Mouse (Mus musculus): ENCODE measurements around the gene Polr2b. TPM values are rescaled to one million over a fixed set of nuclear protein-coding genes. Genes with fewer than 3 reads are reported as not detected.

The Polr2b gene
- polyA plus RNA-seq, 1 experiment from 2014 or later = 67.9 TPM

GRCm38 (mm10) chr5:77355307-77356265 lies 45.6 kb downstream of the Polr2b start:
- Histone ChIP-seq H3K4me1 (peaks cover 39% of the 10 kb centered on the region), H3K27ac (peak overlapping the region; percentile 69; the same call in 1 of the 2 replicates), H3K4me2 (replicated peaks) (no peak overlapping the region; the same call in 1 of the 2 replicates), H3K9me3 (no peaks in the 10 kb centered on the region), H3K4me3 (no peak overlapping the region), H3K27me3 (no peaks in the 10 kb centered on the region), H3K36me3 (peaks cover 2% of the 10 kb centered on the region), H3K9ac (0 out of 2 replicates have a peak overlapping the region, but pooled peaks have one; percentile 39)
- no peak for ATAC-seq (ENCODE audit: low FRiP score, low read depth)
- WGBS = 35% methylated on average over 19 of the region's 19 CpGs

GRCm38 (mm10) chr5:77357405-77358149 lies 47.6 kb downstream of the Polr2b start:
- Histone ChIP-seq H3K4me2 (replicated peaks) (peak overlapping the region; percentile 55), H3K4me3 (peak overlapping the region; percentile 40), H3K27me3 (no peaks in the 10 kb centered on the region), H3K4me1 (peaks cover 37% of the 10 kb centered on the region), H3K27ac (peak overlapping the region; percentile 34; the same call in 1 of the 2 replicates), H3K36me3 (no peaks in the 10 kb centered on the region), H3K9ac (peak overlapping the region; percentile 45; the same call in 1 of the 2 replicates), H3K9me3 (no peaks in the 10 kb centered on the region)
- 15% methylated on average over 22 of the region's 22 CpGs for WGBS
- ATAC-seq (ENCODE audit: low FRiP score, low read depth) = peak; percentile 55

GRCm38 (mm10) chr5:77358347-77358746 lies 48.4 kb downstream of the Polr2b start:
- Histone ChIP-seq H3K27ac (peak overlapping the region; percentile 0; the same call in 1 of the 2 replicates), H3K9ac (peak overlapping the region; percentile 45; the same call in 1 of the 2 replicates), H3K27me3 (no peaks in the 10 kb centered on the region), H3K36me3 (no peaks in the 10 kb centered on the region), H3K4me3 (peak overlapping the region; percentile 40), H3K4me1 (peaks cover 36% of the 10 kb centered on the region), H3K9me3 (no peaks in the 10 kb centered on the region), H3K4me2 (replicated peaks) (peak overlapping the region; percentile 55)
- ATAC-seq (ENCODE audit: low FRiP score, low read depth) = peak; percentile 51; the same call in 1 of the 2 replicates
- 4% methylated on average over 10 of the region's 10 CpGs for WGBS

DNA sequence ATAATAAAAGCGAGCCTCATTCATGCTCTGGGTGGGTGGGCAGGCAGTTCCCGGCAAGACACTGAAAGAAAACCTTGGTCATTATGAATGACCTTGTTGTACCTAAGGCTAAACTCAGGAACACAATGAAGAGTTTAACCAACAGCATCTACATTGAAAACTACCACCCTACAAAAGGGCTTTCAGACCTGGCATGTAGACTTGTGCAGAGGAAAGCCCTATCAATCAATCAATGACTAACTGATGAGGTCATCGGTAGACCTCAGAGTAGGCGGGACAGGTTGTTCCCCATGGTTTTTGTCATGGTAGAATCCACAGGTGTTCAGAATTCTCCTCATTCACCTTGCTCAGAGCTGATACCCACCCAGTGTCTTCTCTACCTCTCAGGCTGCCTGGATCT lies 50.0 kb downstream of the Polr2b start:
- Histone ChIP-seq H3K4me1 (peaks cover 36% of the 10 kb centered on the region), H3K9ac (no peak overlapping the region), H3K9me3 (no peaks in the 10 kb centered on the region), H3K4me2 (replicated peaks) (no peak overlapping the region), H3K27ac (no peak overlapping the region), H3K27me3 (no peaks in the 10 kb centered on the region), H3K36me3 (no peaks in the 10 kb centered on the region), H3K4me3 (no peak overlapping the region)
- ATAC-seq (ENCODE audit: low FRiP score, low read depth) = no peak
- 88% methylated on average over 4 of the region's 4 CpGs for WGBS

GRCm38 (mm10) chr5:77361006-77361405 lies 51.1 kb downstream of the Polr2b start:
- Histone ChIP-seq H3K9ac (no peak overlapping the region), H3K4me3 (no peak overlapping the region), H3K4me2 (replicated peaks) (no peak overlapping the region), H3K4me1 (peaks cover 26% of the 10 kb centered on the region), H3K27ac (no peak overlapping the region), H3K36me3 (no peaks in the 10 kb centered on the region), H3K9me3 (no peaks in the 10 kb centered on the region), H3K27me3 (no peaks in the 10 kb centered on the region)
- WGBS = 68% methylated on average over 4 of the region's 4 CpGs
- ATAC-seq (ENCODE audit: low FRiP score, low read depth) = no peak

GRCm38 (mm10) chr5:77362120-77362519 lies 52.2 kb downstream of the Polr2b start:
- Histone ChIP-seq H3K27ac (no peak overlapping the region), H3K9me3 (no peaks in the 10 kb centered on the region), H3K27me3 (no peaks in the 10 kb centered on the region), H3K9ac (no peak overlapping the region), H3K4me1 (peaks cover 27% of the 10 kb centered on the region), H3K4me3 (no peak overlapping the region), H3K36me3 (no peaks in the 10 kb centered on the region), H3K4me2 (replicated peaks) (no peak overlapping the region)
- WGBS = 45% methylated on average over 3 of the region's 3 CpGs
- ATAC-seq (ENCODE audit: low FRiP score, low read depth) = no peak

GRCm38 (mm10) chr5:77363650-77364049 lies 53.7 kb downstream of the Polr2b start:
- Histone ChIP-seq H3K9me3 (no peaks in the 10 kb centered on the region), H3K4me1 (peaks cover 31% of the 10 kb centered on the region), H3K27me3 (no peaks in the 10 kb centered on the region), H3K36me3 (no peaks in the 10 kb centered on the region), H3K9ac (no peak overlapping the region), H3K27ac (no peak overlapping the region), H3K4me2 (replicated peaks) (no peak overlapping the region), H3K4me3 (no peak overlapping the region)
- no peak for ATAC-seq (ENCODE audit: low FRiP score, low read depth)
- WGBS = 79% methylated on average over 6 of the region's 6 CpGs

DNA sequence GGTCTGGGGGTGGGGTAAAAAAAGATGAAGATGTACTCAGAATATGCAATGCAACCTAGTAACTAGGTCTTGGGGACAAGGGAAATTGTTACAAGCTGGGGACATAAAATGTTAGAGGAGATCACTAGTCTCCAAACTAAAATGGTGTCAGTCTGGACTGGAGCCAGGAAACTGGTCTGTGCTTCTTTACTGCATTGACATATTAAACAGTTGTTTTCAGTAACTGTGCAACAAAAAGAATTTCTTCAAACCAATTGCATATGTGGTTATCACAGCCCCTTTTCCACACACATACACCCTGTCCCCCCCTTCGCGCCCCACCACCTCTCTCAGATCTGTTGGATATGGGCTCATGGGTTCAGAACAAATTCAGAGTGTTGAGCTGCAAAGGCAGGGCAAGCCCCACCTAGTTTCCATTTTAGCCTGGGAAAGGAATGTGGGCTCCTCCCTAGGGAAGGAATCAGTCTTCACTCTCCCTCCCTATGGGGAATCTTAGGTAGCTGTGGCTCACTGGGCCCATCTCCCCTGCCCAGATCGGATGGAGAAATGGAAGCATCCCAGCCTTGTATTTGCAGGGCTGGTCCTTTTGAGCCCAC lies 54.6 kb downstream of the Polr2b start:
- H3K4me2 ChIP-seq (replicated peaks) = no peak overlapping the region
- H3K9me3 ChIP-seq = no peaks in the 10 kb centered on the region
- peaks cover 36% of the 10 kb centered on the region for H3K4me1 ChIP-seq
- no peak overlapping the region for H3K27ac ChIP-seq
- 87% methylated on average over 3 of the region's 3 CpGs for whole genome bisulfite sequencing
- no peak overlapping the region for H3K4me3 ChIP-seq
- no peak for ATAC-seq (ENCODE audit: low FRiP score, low read depth)
- H3K9ac ChIP-seq = no peak overlapping the region
- no peaks in the 10 kb centered on the region for H3K27me3 ChIP-seq
- no peaks in the 10 kb centered on the region for H3K36me3 ChIP-seq

DNA sequence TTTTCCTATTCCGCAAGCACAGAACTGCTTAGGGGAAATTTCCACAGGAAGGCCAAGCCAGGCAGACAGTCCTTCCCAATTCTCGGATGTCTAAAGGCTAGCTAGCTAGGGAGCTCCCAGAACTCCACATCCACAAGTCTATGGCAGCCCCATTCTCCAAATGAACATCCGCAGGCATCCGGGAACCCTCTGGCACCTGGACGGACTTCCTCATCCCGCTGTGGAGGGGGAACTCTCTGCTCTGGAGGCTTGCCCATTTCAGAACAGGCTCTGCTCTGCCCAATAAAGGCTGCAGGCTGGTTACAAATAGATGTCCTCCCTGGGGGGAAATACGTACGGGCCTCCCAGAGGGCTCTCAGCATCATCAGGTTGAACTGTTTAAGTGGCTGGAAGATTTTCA lies 56.4 kb downstream of the Polr2b start:
- Histone ChIP-seq H3K4me3 (no peak overlapping the region), H3K9ac (no peak overlapping the region), H3K27me3 (no peaks in the 10 kb centered on the region), H3K27ac (no peak overlapping the region), H3K9me3 (no peaks in the 10 kb centered on the region), H3K4me2 (replicated peaks) (no peak overlapping the region), H3K36me3 (no peaks in the 10 kb centered on the region), H3K4me1 (peaks cover 44% of the 10 kb centered on the region)
- ATAC-seq (ENCODE audit: low FRiP score, low read depth) = no peak
- 66% methylated on average over 8 of the region's 8 CpGs for WGBS

- H3K4me3 ChIP-seq = no peak overlapping the region
- no peak overlapping the region for H3K9ac ChIP-seq
- peaks cover 44% of the 10 kb centered on the region for H3K4me1 ChIP-seq
- whole genome bisulfite sequencing = 89% methylated on average over 1 of the region's 1 CpGs
- H3K27me3 ChIP-seq = no peaks in the 10 kb centered on the region
- H3K27ac ChIP-seq = peak overlapping the region; percentile 63
- H3K4me2 ChIP-seq (replicated peaks) = no peak overlapping the region
- H3K36me3 ChIP-seq = no peaks in the 10 kb centered on the region
- no peaks in the 10 kb centered on the region for H3K9me3 ChIP-seq
- ATAC-seq (ENCODE audit: low FRiP score, low read depth) = no peak
Observed at GRCm38 (mm10) chr5:77367145-77367544, 57.2 kb downstream of the Polr2b start.

- 50% methylated on average over 12 of the region's 12 CpGs for WGBS
- peaks cover 44% of the 10 kb centered on the region for H3K4me1 ChIP-seq
- no peak overlapping the region for H3K9ac ChIP-seq
- H3K36me3 ChIP-seq = no peaks in the 10 kb centered on the region
- H3K9me3 ChIP-seq = no peaks in the 10 kb centered on the region
- peak overlapping the region; percentile 63 for H3K27ac ChIP-seq
- no peak for ATAC-seq (ENCODE audit: low FRiP score, low read depth)
- H3K4me2 ChIP-seq (replicated peaks) = no peak overlapping the region
- H3K4me3 ChIP-seq = no peak overlapping the region
- H3K27me3 ChIP-seq = no peaks in the 10 kb centered on the region
Observed at GRCm38 (mm10) chr5:77367682-77368081, 57.7 kb downstream of the Polr2b start.

- no peak overlapping the region for H3K4me3 ChIP-seq
- peaks cover 44% of the 10 kb centered on the region for H3K4me1 ChIP-seq
- no peaks in the 10 kb centered on the region for H3K27me3 ChIP-seq
- 33% methylated on average over 7 of the region's 7 CpGs for WGBS
- no peak overlapping the region for H3K4me2 ChIP-seq (replicated peaks)
- no peak overlapping the region for H3K9ac ChIP-seq
- ATAC-seq (ENCODE audit: low FRiP score, low read depth) = no peak
- no peaks in the 10 kb centered on the region for H3K9me3 ChIP-seq
- H3K27ac ChIP-seq = no peak overlapping the region
- H3K36me3 ChIP-seq = no peaks in the 10 kb centered on the region
Observed at GRCm38 (mm10) chr5:77368194-77368593, 58.2 kb downstream of the Polr2b start.

Data from limb, embryonic 13.5 days (tissue).